Mouse (Mus musculus): ENCODE measurements around the gene Tspan31. TPM values are rescaled to one million over a fixed set of nuclear protein-coding genes. Genes with fewer than 3 reads are reported as not detected.

Tspan31 gene
- total RNA-seq, 2 experiments from 2014 or later: 57.2 to 62.1 TPM

GRCm38 (mm10) chr10:127059968-127060916 lies 9.8 kb downstream of the Tspan31 start, which contains the start of gene March9:
March9 (minus strand) TSS chr10:127060184.
- Histone ChIP-seq H3K27ac (peak within 1 kb of the TSS; percentile 89), H3K4me3 (peak within 1 kb of the TSS; percentile 62)
- TF ChIP-seq CTCF (conservative IDR thresholded peaks at IDR 0.05): no peak
- DNase-seq (ENCODE audit: low spot score in 2 of 2): peak; percentile 66 to 84

GRCm38 (mm10) chr10:127059174-127059967 lies 10.7 kb downstream of the Tspan31 start:
- peak overlapping the region; percentile 89 for H3K27ac ChIP-seq

GRCm38 (mm10) chr10:127058708-127059107 lies 11.4 kb downstream of the Tspan31 start:
- no peak for TF ChIP-seq CTCF (conservative IDR thresholded peaks at IDR 0.05)
- Histone ChIP-seq H3K27ac (no peak overlapping the region), H3K4me3 (peak overlapping the region; percentile 62)
- no peak for DNase-seq (ENCODE audit: low spot score in 2 of 2)

More at GRCm38 (mm10) chr10:127059174-127059967, 10.7 kb downstream of the Tspan31 start:
- no peak for DNase-seq (ENCODE audit: low spot score in 2 of 2)
- H3K4me3 ChIP-seq: peak overlapping the region; percentile 62
- no peak for TF ChIP-seq CTCF (conservative IDR thresholded peaks at IDR 0.05)

- peak; percentile 99 for TF ChIP-seq CTCF (conservative IDR thresholded peaks at IDR 0.05)
- Histone ChIP-seq H3K27ac (no peak overlapping the region), H3K4me3 (peak overlapping the region; percentile 62)
- DNase-seq (ENCODE audit: low spot score in 2 of 2): peak; percentile 79 to 89
Measured at GRCm38 (mm10) chr10:127058161-127058560, 11.9 kb downstream of the Tspan31 start.

- no peak overlapping the region for H3K27ac ChIP-seq
Measured at GRCm38 (mm10) chr10:127056490-127056889, 13.6 kb downstream of the Tspan31 start.

GRCm38 (mm10) chr10:127055406-127055805 lies 14.7 kb downstream of the Tspan31 start:
- no peak for TF ChIP-seq CTCF (conservative IDR thresholded peaks at IDR 0.05)
- DNase-seq (ENCODE audit: low spot score in 2 of 2): no peak
- no peak overlapping the region for H3K4me3 ChIP-seq
- no peak overlapping the region for H3K27ac ChIP-seq

More at GRCm38 (mm10) chr10:127056490-127056889, 13.6 kb downstream of the Tspan31 start:
- no peak overlapping the region for H3K4me3 ChIP-seq
- TF ChIP-seq CTCF (conservative IDR thresholded peaks at IDR 0.05): no peak
- DNase-seq (ENCODE audit: low spot score in 2 of 2): no peak

GRCm38 (mm10) chr10:127054646-127055045 lies 15.4 kb downstream of the Tspan31 start:
- no peak for TF ChIP-seq CTCF (conservative IDR thresholded peaks at IDR 0.05)
- DNase-seq (ENCODE audit: low spot score in 2 of 2): no peak
- no peak overlapping the region for H3K27ac ChIP-seq
- no peak overlapping the region for H3K4me3 ChIP-seq

GRCm38 (mm10) chr10:127050119-127050474 lies 20.0 kb downstream of the Tspan31 start:
- no peak overlapping the region for H3K27ac ChIP-seq
- no peak overlapping the region for H3K4me3 ChIP-seq
- no peak for DNase-seq (ENCODE audit: low spot score in 2 of 2)
- no peak for TF ChIP-seq CTCF (conservative IDR thresholded peaks at IDR 0.05)

GRCm38 (mm10) chr10:127049395-127050118 lies 20.5 kb downstream of the Tspan31 start:
- peak; percentile 35 for TF ChIP-seq CTCF (conservative IDR thresholded peaks at IDR 0.05)
- no peak for DNase-seq (ENCODE audit: low spot score in 2 of 2)
- Histone ChIP-seq H3K27ac (no peak overlapping the region), H3K4me3 (no peak overlapping the region)

GRCm38 (mm10) chr10:127048608-127049394 lies 21.3 kb downstream of the Tspan31 start:
- Histone ChIP-seq H3K27ac (no peak overlapping the region), H3K4me3 (no peak overlapping the region)
- DNase-seq (ENCODE audit: low spot score in 2 of 2): no peak
- TF ChIP-seq CTCF (conservative IDR thresholded peaks at IDR 0.05): peak; percentile 52

GRCm38 (mm10) chr10:127047954-127048353 lies 22.1 kb downstream of the Tspan31 start, which contains the start of gene Cyp27b1:
Cyp27b1 (plus strand) TSS chr10:127048250.
- DNase-seq (ENCODE audit: low spot score in 2 of 2): no peak
- no peak within 1 kb of the TSS for H3K27ac ChIP-seq
- no peak within 1 kb of the TSS for H3K4me3 ChIP-seq
- TF ChIP-seq CTCF (conservative IDR thresholded peaks at IDR 0.05): no peak

GRCm38 (mm10) chr10:127043187-127043586 lies 26.9 kb downstream of the Tspan31 start:
- no peak overlapping the region for H3K4me3 ChIP-seq
- no peak overlapping the region for H3K27ac ChIP-seq
- DNase-seq (ENCODE audit: low spot score in 2 of 2): no peak
- no peak for TF ChIP-seq CTCF (conservative IDR thresholded peaks at IDR 0.05)

Measured in layer of hippocampus, adult 2 months (tissue).